Mouse (Mus musculus) thymus, postnatal 10 days (tissue): ENCODE data around the gene Tsr1.
A peak's percentile ranks its signal among the peaks of the same experiment; 100 is the strongest.

Experiments
- DNase-seq, 2 experiments: peaks; one replicate each; pipeline ENCODE4 v3.0.0; 2021; ENCODE audit warnings: low spot score in 2 of 2

The Tsr1 gene

GRCm38 (mm10) chr11:74898517-74898827, 601 bp downstream of the Tsr1 start:
- DNase-seq = no peak

- DNase-seq = no peak
Measured at GRCm38 (mm10) chr11:74901555-74901954, 3.7 kb downstream of the Tsr1 start.

- no peak for DNase-seq
Measured at GRCm38 (mm10) chr11:74902416-74902815, 4.5 kb downstream of the Tsr1 start.

GRCm38 (mm10) chr11:74907850-74908249, 10.0 kb downstream of the Tsr1 start:
- DNase-seq = no peak

- no peak for DNase-seq
Measured at GRCm38 (mm10) chr11:74908618-74909399, 10.9 kb downstream of the Tsr1 start.

- DNase-seq = no peak
Measured at GRCm38 (mm10) chr11:74909978-74910377, 12.1 kb downstream of the Tsr1 start.

GRCm38 (mm10) chr11:74912492-74912891, 14.6 kb downstream of the Tsr1 start:
- DNase-seq = no peak

- no peak for DNase-seq
Measured at GRCm38 (mm10) chr11:74919249-74919648, 21.4 kb downstream of the Tsr1 start.

- DNase-seq = peak; percentile 10 to 47
Measured at GRCm38 (mm10) chr11:74924149-74924548, 26.3 kb downstream of the Tsr1 start.

- peak; percentile 92 to 95 for DNase-seq
Measured at GRCm38 (mm10) chr11:74925577-74926387, 27.9 kb downstream of the Tsr1 start, which contains the start of the genes Smg6 and Srr. Smg6 (plus strand) TSS chr11:74925823. Srr (minus strand) TSS chr11:74925948.

GRCm38 (mm10) chr11:74926388-74927005, 28.6 kb downstream of the Tsr1 start:
- DNase-seq = peak in 1 of 2 experiments; percentile 15

GRCm38 (mm10) chr11:74927236-74927725, 29.4 kb downstream of the Tsr1 start:
- DNase-seq = no peak

GRCm38 (mm10) chr11:74929111-74929510, 31.2 kb downstream of the Tsr1 start:
- DNase-seq = no peak

- DNase-seq = no peak
Measured at GRCm38 (mm10) chr11:74930391-74930790, 32.5 kb downstream of the Tsr1 start.

- DNase-seq = peak in 1 of 2 experiments; percentile 41
Measured at GRCm38 (mm10) chr11:74946348-74946747, 48.5 kb downstream of the Tsr1 start.

GRCm38 (mm10) chr11:74954901-74955300, 57.0 kb downstream of the Tsr1 start:
- DNase-seq = no peak

- DNase-seq = no peak
Measured at GRCm38 (mm10) chr11:74956006-74956405, 58.1 kb downstream of the Tsr1 start.

GRCm38 (mm10) chr11:74957600-74957999, 59.7 kb downstream of the Tsr1 start:
- DNase-seq = no peak
